Mouse (Mus musculus): ENCODE results near the gene Tfap2a. TPM values are rescaled to one million over a fixed set of nuclear protein-coding genes. Genes with fewer than 3 reads are reported as not detected.

Tfap2a gene
- total RNA-seq (2021) = under 1 TPM; 0.11 to 0.36 TPM

DNA sequence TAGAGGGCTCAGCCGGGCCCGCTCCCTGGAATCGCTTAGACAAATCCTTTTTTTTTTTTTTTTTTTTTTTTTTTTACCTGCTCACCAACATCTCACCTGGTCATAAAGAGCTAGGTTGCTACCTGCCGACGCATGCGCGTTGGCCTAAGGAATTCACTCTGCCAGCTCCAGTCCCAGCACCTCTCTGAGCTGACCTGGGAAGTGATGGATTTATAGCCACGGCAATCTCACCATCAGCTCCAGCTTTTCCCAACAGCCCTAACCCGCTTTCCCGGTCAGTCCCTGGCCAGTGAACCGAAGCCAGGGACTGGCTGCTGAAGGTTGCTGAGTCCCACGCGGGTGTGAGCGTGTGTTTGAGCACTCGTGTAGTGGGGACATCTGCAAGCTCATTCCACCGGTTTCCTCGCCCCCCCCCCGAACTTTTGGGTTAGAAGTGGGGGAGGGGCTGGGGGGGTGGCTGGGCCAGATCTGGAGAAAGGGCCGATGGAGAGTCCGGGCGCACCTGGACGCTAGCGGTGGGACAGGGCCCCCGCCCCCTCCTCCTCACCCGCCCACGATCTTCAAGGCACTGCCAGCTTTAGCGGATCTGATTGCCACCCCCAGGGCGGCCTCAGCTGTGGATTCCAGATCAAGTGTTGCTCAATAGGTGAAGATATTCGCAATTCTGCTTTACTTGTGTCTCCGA lies at the start of gene Tfap2a:
Tfap2a (minus strand) TSS at position 181 of the 685 bp plus-strand sequence.
- DNase-seq = no peak
- intact Hi-C loops (cut with DNase I) = no loop called here

DNA sequence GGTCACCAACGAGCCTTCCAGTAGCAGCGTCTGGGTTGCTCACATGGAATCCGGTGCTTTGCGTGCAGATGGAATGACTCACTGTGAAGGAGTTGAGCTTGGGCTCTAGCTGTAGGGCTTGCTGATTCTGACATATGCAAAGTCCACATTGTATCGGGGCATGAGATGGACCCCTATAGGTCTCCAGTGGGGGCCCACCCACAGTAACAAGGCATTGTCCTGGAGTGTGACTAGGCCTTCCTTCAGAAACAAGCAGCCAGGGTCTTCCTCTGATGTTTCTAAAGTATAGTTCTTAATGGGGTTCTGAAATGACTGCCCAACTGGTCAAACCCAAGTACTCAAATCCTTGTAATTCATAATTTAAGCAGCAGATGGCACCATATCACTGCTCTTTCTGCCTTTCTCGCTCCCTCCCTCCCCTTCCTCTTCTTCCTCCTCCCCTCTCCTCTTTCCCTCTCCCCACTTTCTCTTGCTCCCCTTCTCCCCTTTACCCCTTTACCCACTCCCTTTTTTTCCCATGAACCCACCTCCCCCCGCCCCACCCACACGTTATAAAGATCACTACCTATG lies 46.1 kb upstream of the Tfap2a start:
- intact Hi-C loops (cut with DNase I) = loop anchor here (1.0 to 10.0 kb wide), 5 partner anchors 36 to 455 kb away; no protein-coding TSS in a partner anchor
- no peak for DNase-seq

DNA sequence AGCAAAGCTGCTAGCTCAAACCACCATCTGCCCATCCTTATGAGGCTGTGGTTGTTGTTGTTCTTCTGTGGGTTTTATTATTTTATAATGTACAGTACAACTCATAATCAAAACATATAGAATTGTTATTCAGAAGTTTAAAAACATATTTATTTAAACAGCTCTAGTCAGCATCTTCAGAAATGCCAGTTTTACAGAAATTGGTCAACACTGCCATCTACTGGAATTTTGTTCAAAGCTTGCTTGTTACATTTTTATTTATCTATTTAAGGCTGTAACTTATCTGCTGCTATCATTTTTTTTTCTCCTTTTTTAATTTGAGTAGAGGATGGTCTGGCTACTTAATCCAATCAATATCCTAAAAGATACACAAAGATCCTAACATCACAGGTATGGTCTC lies 19.8 kb upstream of the Tfap2a start:
- intact Hi-C loops (cut with DNase I) = loop anchor here (10.0 kb wide), 1 partner anchor 1763 kb away; no protein-coding TSS in a partner anchor
- DNase-seq = no peak

DNA sequence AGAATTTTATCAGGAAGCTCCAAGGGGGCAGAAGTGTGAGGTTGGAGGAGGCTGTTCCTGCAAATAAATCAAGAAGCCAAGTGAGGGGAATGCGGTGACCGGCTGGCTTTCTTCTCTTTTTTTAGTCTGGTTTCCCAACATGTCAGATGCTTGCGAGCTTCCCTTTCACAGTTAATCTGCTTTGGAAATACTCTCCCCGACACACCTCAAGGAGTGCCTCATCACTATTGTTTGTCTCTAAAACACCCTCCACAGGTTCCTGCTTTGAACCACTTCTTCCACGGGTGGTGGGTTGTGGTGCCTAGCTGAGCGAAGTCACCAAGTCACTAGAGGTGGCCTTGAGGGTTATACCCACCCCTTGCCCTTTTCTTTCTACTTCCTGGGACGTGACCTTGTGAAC lies 18.2 kb upstream of the Tfap2a start:
- DNase-seq = no peak
- intact Hi-C loops (cut with DNase I) = loop anchor here (10.0 kb wide), 1 partner anchor 1762 kb away; no protein-coding TSS in a partner anchor

DNA sequence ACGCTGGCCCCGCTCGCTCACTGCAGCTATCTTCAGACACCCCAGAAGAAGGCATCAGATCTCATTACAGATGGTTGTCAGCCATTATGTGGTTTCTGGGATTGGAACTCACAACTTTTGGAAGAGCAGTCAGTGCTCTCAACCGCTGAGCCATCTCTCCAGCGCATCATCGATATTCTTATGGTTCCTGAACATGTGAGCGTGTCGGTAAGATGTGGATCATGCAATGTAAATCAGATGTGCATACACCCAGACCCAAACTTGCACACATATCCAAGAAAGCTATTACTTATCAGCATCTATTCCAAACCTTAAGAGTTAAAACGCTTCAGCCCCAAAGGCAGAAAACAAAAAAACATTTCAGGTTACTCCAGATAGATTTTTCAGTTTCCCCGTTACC lies 15.9 kb upstream of the Tfap2a start:
- intact Hi-C loops (cut with DNase I) = loop anchor here (10.0 kb wide), 1 partner anchor 1759 kb away; no protein-coding TSS in a partner anchor
- DNase-seq = no peak

DNA sequence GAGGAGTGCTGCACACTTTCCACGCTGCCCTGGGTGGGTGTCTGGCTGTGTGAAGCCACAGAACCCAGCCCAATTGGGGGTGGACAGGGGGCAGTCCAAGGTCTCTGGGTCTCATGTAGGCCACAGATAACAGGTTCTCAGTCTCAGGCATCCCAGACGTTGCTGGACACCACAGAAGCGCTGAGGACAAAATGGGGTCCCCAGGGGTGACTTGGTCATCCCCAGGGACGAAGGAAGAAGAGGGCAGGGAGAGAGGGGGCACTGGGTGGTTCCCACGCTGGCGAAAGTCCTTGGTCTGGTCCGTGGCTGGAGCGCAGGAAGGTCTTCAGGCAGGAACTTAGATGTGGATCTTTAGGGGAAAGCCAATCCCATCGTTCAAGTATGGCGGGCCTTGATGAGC lies 13.7 kb upstream of the Tfap2a start:
- DNase-seq = no peak
- intact Hi-C loops (cut with DNase I) = loop anchor here (10.0 kb wide), 1 partner anchor 1757 kb away; no protein-coding TSS in a partner anchor

DNA sequence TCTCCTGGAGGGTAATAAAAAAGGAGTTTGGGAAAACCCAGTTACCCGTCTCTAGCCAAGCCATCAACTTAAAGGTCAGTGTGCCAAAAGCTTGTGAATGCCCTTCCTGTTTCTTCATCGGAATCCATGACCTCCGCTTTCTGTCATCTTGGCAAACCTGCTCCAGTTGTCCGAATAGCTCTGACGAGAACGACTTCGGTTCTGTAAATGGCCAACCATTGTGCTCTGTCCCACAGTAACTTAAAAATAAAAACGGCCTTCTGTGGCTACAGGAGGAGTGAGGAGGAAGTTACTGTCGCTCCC lies 11.4 kb upstream of the Tfap2a start:
- no peak for DNase-seq
- intact Hi-C loops (cut with DNase I) = loop anchor here (2.0 to 10.0 kb wide), 3 partner anchors 1103 to 1565 kb away; no protein-coding TSS in a partner anchor

DNA sequence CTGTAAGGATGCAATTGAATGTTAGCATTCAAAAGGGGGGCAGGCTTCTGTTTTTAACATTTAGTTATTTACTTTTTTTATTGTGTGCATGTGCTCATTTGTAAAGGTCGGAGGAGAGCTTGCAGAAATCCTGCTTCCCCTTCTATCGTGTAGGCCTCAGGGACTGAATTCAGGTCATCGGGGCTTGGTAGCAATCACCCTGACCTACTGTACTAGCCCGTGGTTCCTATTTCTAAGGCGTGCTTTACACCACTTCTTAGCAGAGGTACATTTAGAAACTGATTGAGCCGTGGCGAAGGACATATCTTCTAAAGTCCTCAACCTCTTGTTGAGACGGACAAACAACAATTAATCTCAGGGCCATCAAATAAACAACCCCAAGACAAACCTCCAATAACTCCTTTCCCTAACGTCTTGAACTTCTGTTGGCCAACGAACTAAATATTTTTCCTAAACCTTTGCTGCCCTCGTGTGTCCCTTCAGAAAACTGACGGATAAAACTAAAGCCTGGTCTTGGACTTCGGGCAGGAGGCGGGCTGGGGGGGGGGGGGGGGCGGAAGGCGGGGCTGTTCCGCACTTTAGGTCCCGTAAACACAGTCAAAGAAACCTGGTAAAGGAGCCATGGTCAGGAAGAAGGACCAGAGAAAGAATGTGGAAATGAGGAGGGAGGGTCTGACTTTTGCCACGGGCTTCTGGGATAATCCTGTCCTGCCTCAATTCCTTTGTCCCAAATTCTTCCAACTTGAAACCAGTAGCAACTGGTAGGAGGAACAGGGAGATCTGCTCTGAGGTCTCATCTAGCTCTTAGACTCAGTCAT lies 10.8 kb upstream of the Tfap2a start:
- DNase-seq = no peak
- intact Hi-C loops (cut with DNase I) = loop anchor here (2.0 to 10.0 kb wide), 3 partner anchors 1102 to 1564 kb away; no protein-coding TSS in a partner anchor

DNA sequence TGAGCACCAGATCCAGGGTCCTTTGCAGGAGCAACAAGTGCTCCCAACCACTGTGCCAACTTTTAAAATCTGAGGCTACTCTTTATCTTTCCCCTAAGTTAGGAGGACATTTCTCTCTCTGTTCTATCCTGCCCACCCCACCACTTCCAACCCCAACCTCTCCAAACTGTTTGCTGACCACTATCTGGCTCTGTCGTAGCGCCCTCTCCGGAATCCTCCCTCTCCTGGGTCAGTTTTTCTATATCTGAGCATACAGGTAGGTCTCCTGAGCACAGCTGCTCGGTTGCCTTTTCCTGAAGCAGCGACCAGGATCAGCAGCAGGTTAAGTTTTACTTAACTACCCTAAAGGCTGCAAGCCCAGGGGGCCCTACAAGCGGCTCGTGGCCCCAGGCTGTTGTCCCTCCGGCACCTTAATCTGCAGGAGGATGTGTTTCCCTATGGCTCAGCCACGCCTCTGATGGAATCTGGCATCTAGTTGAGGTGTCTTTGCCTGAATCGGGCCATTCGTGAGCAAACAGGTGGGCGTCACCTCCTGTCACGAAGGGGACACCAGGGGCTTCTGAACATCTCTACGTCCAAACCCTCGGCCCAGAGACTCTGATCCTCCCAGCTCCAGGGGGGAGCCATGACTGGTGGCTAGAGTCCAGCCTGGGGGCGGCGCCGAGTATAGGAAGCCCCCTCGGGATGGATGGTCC lies 6.1 kb upstream of the Tfap2a start:
- intact Hi-C loops (cut with DNase I) = loop anchor here (10.0 kb wide), 1 partner anchor 1559 kb away; no protein-coding TSS in a partner anchor
- DNase-seq = no peak

DNA sequence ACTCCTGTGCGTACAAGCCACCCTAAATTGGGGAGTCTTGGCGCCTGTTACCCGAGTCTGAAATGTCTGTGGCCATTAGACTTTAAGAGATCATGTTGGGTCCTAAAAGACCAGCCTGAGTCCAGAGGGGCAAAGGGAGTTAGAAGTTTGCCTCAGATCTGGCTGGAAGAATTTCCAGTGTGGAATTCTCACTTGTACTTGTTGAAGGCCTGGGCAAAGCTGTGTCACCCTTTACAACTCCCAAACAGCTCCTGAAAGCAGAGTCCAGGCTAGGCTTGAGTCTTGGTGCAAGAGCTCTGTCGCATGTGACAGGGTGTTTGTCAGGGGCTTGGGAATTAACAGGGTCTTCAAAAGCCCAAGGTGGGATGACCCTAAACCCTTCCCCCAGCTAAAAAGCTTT lies 5.0 kb upstream of the Tfap2a start:
- intact Hi-C loops (cut with DNase I) = loop anchor here (10.0 kb wide), 1 partner anchor 1558 kb away; no protein-coding TSS in a partner anchor
- no peak for DNase-seq

DNA sequence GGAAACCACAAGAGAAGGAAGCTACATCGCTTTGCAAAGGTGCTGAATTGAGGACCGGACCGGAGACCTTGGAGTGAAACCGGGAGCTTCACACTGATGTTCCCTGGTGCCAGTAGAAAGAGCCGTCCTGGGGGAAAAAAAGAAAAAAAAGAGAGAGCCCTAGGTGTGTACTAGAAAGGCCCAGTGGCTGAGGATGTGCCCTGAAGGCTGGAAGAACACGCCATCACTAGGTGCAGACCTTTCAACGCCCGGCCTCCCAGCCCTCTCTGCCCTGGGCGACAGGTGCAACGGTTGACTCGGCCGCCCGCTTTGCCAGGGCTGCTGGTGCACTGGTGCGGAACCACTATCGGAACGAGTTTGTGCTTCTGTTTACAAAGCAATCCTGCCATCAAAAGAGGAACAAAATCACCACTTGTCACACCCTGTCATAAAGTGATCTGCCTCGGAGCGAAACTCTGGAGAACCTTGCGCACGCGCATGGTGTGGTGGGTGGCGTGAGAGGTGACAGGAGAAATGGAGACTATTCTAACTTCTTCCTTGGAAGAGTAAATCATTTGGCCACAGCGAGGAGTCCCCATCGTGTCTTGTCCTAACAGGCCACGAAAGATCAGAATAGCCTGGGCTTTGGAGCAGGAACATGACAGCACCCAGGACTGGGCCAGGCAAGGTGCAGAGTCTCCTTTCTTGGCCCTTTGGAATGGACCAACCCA lies 3.8 kb upstream of the Tfap2a start:
- intact Hi-C loops (cut with DNase I) = loop anchor here (10.0 kb wide), 1 partner anchor 1557 kb away; no protein-coding TSS in a partner anchor
- no peak for DNase-seq

DNA sequence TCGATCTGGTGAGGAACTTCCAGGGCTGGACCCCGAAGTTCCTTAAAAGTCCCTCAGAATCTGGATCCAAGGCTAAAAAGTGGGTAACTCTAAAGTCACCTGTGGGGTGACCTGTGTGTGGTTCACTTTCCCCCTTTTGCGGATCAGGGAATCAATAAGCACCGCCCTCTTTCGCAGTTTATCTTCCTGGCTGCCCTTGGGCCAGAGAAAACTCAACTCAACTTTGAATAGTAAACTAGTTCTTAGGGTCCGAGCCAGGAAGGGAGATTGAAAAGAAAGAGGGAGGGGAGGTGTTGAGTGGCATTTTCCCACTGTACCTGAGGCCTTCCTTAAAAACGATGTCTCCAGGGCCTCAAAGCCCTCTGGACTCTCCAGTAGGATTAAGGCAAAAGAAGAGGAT lies 3.3 kb upstream of the Tfap2a start:
- intact Hi-C loops (cut with DNase I) = loop anchor here (10.0 kb wide), 1 partner anchor 1557 kb away; no protein-coding TSS in a partner anchor
- DNase-seq = no peak

DNA sequence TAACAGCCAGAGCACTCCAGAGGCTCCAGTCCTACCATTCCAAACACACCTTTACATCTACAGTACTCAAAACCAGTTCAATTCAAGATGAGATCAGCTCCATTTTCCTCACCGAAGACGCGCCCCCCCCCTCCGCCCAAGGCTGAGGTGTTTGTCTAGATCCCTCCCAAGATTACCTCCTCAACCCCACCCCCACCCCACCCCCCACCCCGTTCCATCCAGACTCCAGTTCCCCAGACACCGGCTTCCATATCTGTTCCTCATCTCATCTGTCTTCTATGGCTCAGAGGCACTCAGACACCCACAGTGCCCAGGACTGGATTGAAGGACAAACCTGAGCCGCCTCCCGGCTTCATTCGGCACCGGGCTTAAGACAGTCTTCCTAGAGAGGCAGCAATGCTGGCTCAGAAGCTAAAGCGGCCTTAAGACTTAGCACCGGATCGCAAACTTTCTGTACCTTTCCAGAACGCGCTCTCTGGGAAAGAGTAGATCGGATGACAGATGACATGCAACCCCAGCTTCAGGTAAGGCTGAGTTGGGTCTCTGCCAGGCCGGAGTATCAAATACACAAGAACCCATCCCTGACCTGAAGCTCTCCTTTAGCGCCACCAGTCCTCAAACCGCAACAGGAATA lies 2.7 kb upstream of the Tfap2a start:
- intact Hi-C loops (cut with DNase I) = loop anchor here (10.0 kb wide), 1 partner anchor 1556 kb away; no protein-coding TSS in a partner anchor
- no peak for DNase-seq

DNA sequence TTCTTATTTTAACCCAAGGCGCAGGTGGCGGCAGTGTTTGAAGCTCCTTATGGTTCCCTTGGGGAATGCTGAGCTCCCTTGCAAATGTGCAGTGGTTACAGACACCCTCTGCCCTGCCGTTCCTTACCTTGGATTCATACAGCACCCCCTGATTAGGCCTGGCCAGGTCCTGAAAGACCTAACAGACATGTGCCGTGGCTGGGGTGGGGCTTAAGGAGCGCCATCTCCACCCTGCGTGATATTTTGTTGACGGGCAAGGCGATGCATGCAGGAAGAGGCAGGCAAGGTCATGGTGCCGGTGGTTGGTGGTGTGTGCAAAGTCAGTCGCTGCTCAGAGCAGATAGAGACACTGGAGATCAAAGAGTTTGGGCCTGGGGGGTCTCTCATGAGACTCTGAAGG lies 1.7 kb upstream of the Tfap2a start:
- no peak for DNase-seq
- intact Hi-C loops (cut with DNase I) = loop anchor here (10.0 kb wide), 1 partner anchor 1555 kb away; no protein-coding TSS in a partner anchor

DNA sequence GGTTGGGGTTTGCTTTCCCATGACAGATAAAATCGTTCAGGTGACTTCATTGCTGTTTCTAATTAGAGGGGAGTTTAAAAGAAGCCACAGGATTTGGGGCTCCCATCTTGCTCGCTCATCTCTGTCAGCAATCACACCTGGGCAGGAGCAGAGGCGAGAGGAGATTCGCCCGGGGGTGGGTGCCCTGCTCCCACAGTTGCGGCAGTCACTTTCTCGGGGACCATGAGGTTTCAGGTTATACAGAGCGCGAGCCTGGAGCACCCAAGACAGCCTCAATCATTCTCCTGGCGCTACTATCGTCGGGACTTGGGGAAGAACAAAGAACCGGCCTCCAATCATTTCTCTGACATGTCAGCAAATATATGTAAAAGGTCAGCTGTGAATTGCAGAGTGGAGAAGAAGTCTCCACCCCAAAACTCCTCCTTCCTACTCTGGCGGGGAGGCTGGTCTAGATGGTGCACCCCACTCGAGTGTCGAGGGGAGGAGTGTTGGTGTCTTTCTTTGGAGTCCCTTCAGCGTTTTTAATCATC lies 1.0 kb upstream of the Tfap2a start:
- DNase-seq = no peak
- intact Hi-C loops (cut with DNase I) = no loop called here

DNA sequence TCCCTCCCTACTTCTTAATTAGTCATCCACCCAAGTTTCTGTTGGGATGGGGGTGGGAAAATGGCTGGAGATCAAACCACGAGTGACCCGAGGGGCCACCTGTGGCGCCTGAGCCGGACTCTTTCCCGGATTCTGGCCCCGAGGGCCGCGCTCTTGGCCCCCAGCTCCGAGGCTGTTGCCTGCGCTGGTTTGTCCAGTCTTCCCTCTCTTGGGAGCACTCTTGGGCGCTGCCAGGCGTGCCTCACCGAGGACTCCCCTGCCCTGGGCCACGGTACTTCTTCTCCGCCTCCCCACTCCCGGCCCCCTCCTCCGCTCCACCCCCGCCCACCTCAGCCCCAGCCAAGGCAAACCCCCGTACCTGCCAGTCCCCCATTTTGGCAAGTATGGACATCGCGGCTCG lies 415 bp downstream of the Tfap2a start:
- intact Hi-C loops (cut with DNase I) = no loop called here

DNA sequence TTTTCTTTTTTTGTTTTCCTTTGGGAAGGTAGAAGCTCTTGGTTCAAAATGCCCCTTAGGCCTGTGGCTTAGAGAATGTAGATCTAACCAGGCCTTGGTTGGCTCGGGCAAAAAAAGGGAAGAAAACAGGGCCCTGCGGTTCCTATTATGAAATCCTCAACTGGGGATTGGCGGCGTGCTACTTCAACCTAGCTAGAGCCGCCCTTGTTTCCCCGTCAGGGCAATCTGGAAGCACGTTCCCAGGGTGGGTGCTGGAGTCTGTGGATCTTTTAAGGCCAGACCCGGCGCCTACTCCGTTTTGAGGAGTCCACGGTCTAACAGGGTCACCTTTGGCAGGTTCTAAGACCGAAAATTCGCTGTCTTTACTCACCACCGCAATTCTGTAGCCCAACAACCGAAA lies 1.1 kb downstream of the Tfap2a start:
- no peak for DNase-seq
- intact Hi-C loops (cut with DNase I) = no loop called here

More for the DNA sequence above, 415 bp downstream of the Tfap2a start:
- DNase-seq = no peak

DNA sequence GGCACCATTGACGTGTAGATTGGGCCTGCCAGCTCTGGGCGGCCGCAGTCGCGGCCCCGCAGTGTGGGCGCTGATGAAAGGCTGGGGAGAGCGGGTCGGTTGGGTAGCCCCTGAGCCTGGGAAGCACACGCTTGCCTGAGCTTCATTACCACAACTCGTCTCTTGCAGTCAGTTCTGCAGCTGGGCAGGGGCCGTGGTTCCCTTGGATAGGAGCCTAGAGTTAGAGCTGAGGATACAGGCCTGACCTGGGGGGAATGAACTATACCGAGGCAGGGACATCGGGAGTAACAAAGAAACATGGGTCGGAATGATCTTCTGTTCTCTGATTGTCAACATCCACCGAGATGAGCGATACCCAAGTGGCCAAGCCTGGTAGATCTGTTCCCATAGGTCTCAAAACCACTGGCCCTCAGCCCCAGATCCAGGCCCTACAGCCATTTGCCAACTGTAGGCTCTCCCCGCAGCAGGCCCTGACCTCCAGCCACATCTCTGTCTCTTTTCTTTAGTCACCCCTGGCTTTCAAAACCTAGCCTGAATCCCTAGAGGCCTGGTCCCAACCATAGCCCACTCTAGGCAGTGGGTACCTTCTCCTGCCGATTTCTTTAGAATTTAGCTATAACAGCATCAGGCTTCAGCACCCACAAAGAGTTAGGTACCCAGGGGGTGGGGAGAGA lies 1.9 kb downstream of the Tfap2a start:
- no peak for DNase-seq
- intact Hi-C loops (cut with DNase I) = no loop called here
